Mouse (Mus musculus) megakaryocyte, embryonic 14.5 days (primary cell): ENCODE measurements around the gene Sox12.

Experiments used
- FLI1 ChIP-seq: IDR thresholded peaks from 2 replicates; pipeline ENCODE4 v1.6.1; 2012; ENCODE audit warnings: low read length, inconsistent platforms, mixed read lengths
- GATA1 ChIP-seq: IDR thresholded peaks from 3 replicates; pipeline ENCODE4 v1.6.1; 2012; ENCODE audit warnings: mixed read lengths, low read length, inconsistent platforms, borderline replicate concordance

DNA sequence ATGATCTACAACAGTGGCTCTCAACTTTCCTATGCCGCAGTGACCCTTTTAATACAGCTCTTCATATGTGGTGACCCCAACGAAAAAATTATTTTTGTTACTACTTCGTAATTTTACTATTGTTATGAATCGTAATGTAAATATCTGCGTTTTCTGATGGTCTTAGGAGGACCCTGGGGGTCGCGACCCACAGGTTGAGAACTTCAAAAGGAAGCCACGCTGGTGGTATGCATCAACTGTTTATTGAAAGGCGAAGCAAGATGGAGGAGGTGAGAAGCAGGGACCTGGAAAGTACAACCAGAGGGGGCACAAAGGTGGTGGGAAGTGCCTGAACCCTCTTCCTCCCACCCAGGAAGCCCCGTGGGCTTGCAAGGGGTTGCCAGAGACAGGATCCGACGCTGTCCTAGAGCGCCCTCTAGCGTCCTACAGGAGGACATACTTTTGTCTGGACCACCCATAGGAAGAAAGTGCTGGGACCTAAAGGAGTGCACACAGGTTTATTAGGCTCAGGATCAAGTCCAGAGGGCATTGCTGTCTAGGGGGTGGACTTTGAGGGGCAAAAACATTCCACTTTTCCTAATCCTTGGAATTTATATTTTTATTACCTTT is 29.2 kb downstream of the Sox12 start:
- TF ChIP-seq GATA1 = no peak
- no peak for TF ChIP-seq FLI1
